Mouse (Mus musculus) cerebellum, adult 11 months (tissue): ENCODE measurements at regions not wholly inside any gene's neighbourhood (a gene's known extent, or its start where the extent isn't known, plus 50 kb on each side); places are given as distances from the start of the nearest gene placed in this dataset.

Source experiments
- DNase-seq: peaks from one replicate; pipeline ENCODE4 v3.0.0; 2022

DNA sequence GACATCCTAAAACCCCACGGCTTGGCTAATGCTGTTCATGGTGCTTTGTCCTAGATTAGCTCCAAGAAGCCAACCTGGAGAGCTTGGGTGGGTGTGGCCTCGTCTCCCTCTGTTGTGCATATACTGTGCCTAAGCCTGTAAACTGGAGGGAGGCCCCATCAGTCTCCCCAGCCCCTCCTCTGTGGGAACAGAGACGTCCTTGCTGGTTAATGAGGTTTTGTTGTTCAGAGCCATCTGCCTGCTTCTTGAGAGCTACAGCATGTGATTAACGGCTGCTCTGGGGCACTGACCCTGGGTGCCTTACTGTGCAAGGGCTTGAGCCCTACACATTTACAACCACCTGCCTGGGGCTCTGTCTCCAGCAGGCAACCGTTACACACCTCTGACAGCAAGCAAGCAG is 143.9 kb upstream of the Gm3448 start:
- no peak for DNase-seq

DNA sequence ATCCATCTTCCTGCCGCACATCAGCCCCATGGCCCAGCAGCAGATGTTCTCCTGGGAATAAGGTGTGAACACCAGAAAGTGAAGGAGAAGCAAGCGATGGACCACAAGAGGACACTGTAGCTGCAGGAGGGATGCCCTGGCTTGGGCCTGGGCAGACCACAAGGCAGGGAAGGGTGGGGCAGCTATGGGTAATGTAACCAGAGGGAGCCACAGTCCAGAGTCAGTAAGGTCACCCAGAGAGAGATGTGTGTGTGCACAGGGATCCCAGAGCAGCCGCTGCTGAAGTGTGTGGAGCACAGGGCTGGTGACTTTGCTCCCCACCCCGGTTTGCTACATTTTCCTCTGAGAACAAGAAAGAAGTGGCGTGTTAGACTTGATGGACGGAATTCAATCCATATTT is 142.5 kb upstream of the Gm3448 start:
- DNase-seq = no peak

GRCm38 (mm10) chr17:15182105-15182504 is 140.8 kb upstream of the Gm3448 start:
- DNase-seq = no peak

- no peak for DNase-seq
These were observed 139.0 kb upstream of the Gm3448 start for GRCm38 (mm10) chr17:15180223-15180860.

- DNase-seq = no peak
These were observed 138.1 kb upstream of the Gm3448 start for GRCm38 (mm10) chr17:15179411-15179951.

DNA sequence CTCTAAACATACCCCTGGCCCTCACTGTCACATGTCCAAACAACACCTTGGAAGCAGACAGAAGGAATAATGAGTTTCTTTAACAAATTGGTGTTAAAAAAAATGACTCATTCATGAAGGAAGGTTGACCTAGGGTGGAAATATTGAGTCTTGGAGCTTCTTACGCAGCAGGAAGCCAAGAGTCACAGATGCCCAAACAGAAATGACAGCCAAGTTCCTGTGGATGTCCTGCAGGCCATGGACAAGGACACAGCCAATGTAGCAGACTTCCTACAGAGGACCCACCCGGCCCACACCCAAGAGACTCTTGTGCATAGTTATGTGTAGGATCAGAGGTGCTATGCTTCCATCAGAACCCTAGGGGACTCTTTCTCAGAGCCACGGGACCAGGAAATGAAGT is 136.1 kb upstream of the Gm3448 start:
- no peak for DNase-seq

GRCm38 (mm10) chr17:15174354-15174953 is 133.1 kb upstream of the Gm3448 start:
- no peak for DNase-seq

- no peak for DNase-seq
These were observed 126.6 kb upstream of the Gm3448 start for GRCm38 (mm10) chr17:15167927-15168326.

DNA sequence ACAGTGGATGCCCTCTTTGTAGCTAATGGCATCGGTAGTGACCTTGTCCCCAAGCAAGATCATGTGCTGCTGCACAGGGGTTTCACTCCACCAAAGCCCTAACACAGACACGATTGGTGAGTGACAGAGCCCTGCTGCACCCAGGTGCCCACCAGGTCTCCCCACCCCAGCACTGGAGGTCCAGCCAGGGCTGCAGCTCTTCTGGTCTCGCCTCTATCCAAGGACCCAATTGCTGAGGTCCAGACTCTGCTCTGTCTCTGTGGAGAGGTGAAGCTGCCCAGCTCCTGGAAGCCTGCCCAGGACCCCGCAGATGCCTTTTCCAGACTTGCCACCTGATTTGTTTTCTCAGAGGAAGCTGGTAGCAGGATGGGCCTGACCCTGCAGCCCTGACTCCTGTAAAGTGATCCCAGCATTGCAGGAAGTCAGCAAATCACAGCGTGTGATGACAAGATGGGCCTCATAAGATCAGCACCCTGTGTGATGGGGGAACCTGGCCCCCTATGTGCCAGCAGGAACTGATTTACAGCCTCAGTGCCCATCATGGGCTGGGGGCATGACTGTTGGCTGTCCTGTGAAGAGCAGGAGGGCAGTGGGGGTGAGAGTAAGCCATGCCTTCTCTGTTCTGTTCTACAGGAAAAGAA is 116.5 kb upstream of the Gm3448 start:
- DNase-seq = no peak

DNA sequence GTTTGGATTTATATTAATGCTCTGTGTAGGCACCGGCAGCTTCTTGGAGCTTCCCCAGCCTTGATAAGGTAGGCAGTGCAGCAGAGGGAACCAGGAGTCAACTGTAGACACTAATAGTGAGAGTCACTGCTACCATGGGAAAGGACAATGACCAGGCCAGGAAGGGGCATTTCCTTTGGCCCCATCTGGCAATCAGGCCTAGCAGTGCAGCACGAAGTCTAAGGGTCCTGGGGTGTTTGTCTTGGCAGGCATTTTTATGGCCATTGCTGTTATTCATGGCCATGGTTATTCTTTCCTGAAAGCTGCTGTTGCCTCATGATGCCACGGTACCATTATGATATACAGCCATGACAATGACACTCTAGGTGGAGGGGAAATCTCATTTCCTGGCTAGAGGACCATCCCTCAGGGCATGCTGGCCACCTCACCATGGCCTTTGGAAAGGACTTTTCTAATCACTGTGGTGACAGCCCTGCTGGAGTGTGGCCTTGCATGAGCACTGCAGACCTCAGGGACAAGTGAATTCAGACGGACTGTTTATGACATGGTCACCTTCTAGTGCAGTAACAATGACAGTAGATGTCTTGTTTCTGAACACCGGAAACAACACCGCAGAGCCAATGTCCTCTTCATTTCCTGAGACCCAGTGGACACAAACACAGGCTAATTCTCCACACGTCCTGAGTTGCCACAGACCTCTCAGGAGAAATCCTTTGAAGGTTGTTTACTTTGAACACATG is 111.8 kb upstream of the Gm3448 start:
- no peak for DNase-seq

GRCm38 (mm10) chr17:15152477-15152876 is 111.1 kb upstream of the Gm3448 start:
- DNase-seq = no peak

GRCm38 (mm10) chr17:15151695-15152094 is 110.4 kb upstream of the Gm3448 start:
- DNase-seq = no peak

DNA sequence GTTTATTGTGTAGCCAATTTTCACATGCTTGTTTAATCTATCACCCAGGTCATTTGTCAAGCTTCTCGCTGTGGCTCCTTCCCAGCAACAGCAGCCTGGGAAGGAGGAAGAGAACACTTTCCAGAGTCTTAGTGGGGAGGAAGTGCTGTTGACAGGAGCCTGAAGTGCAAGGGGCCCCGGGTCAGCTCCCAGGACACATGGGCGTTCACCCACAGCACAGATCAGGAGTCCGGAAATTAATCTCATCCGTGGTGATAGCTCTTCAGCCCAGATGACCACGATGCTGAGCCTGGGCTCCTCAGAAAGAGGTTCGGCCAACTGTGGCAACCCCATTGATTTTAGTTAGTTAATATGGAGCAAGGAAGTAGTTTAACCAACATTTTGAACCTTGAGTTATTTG is 105.3 kb upstream of the Gm3448 start:
- DNase-seq = no peak

- no peak for DNase-seq
These were observed 104.0 kb upstream of the Gm3448 start for GRCm38 (mm10) chr17:15145191-15145968.

GRCm38 (mm10) chr17:15140391-15140790 is 99.1 kb upstream of the Gm3448 start:
- no peak for DNase-seq
